20 mouse cellular contexts compared by ENCODE assay signal in genomic region chr17:71306716-71307115, GRCm38 (mm10). TPM values are rescaled to one million over a fixed set of nuclear protein-coding genes. Genes with fewer than 3 reads are reported as not detected.
DNase-seq lines count a peak whose midpoint lies in the region; ATAC-seq lines count a peak whose summit lies in the region.
"Had no signal": no experiment of that assay in that cellular context is flagged by ENCODE, and none has a peak within 500 bp of the region (broad histone marks: within the 10 kb centered on the region; RNA-seq: fewer than 3 reads in every experiment).

No protein-coding gene starts in this region.

- no peaks in the 10 kb centered on the region; the same call in 1 of the 2 replicates for H3K36me3 ChIP-seq in heart, embryonic 12.5 days
- H3K36me3 ChIP-seq in heart, embryonic 16.5 days (ENCODE audit: control insufficient read depth, insufficient read depth), result no peaks in the 10 kb centered on the region
- H3K36me3 ChIP-seq in liver, embryonic 12.5 days, result peaks cover 18% of the 10 kb centered on the region
- H3K36me3 ChIP-seq in liver, embryonic 15.5 days (replicated peaks), result no peaks in the 10 kb centered on the region
- H3K36me3 ChIP-seq: hindbrain, embryonic 12.5 days had no signal

- peaks cover 54% of the 10 kb centered on the region for H3K4me1 ChIP-seq in heart, embryonic 12.5 days (replicated peaks)
- peaks cover 27% of the 10 kb centered on the region for H3K4me1 ChIP-seq in heart, embryonic 16.5 days (ENCODE audit: control insufficient read depth, insufficient read depth, low read length)
- peaks cover 51% of the 10 kb centered on the region for H3K4me1 ChIP-seq in liver, embryonic 12.5 days
- peaks cover 36% of the 10 kb centered on the region for H3K4me1 ChIP-seq in liver, embryonic 15.5 days (replicated peaks)

- no peak overlapping the region for H3K9ac ChIP-seq in heart, embryonic 12.5 days
- H3K9ac ChIP-seq in heart, embryonic 16.5 days (ENCODE audit: low read length), result no peak overlapping the region
- no peak overlapping the region for H3K9ac ChIP-seq in liver, embryonic 12.5 days
- peak overlapping the region; percentile 20; the same call in 1 of the 2 replicates for H3K9ac ChIP-seq in liver, embryonic 15.5 days
- H3K9ac ChIP-seq: forebrain, embryonic 13.5 days; forebrain, postnatal 0 days; hindbrain, embryonic 12.5 days had no signal

- DNase-seq in heart, postnatal 14 days, result no peak
- no peak for DNase-seq in heart, adult 9 months (ENCODE audit: low spot score in 2 of 2)
- DNase-seq: adrenal gland, adult 8-10 months; adrenal gland, postnatal 36 days; cerebellum, adult 2 months; cerebellum, postnatal 10 days; forebrain, postnatal 0 days; gastrocnemius, postnatal 14 days; kidney, adult 8-10 months had no signal

- no peak overlapping the region; the same call in 1 of the 2 replicates for H3K4me2 ChIP-seq in heart, embryonic 12.5 days
- H3K4me2 ChIP-seq in heart, embryonic 16.5 days (ENCODE audit: low read depth, low read length), result no peak overlapping the region; the same call in none of the 2 replicates
- no peak overlapping the region for H3K4me2 ChIP-seq in liver, embryonic 12.5 days
- H3K4me2 ChIP-seq in liver, embryonic 15.5 days, result no peak overlapping the region
- H3K4me2 ChIP-seq: forebrain, embryonic 13.5 days; hindbrain, embryonic 12.5 days had no signal

- H3K9me3 ChIP-seq in heart, embryonic 12.5 days (replicated peaks), result no peaks in the 10 kb centered on the region
- H3K9me3 ChIP-seq in heart, embryonic 16.5 days (replicated peaks; ENCODE audit: control insufficient read depth, low read length), result no peaks in the 10 kb centered on the region
- H3K9me3 ChIP-seq in liver, embryonic 12.5 days (replicated peaks), result no peaks in the 10 kb centered on the region
- no peaks in the 10 kb centered on the region for H3K9me3 ChIP-seq in liver, embryonic 15.5 days (replicated peaks)
- H3K9me3 ChIP-seq: embryonic facial prominence, embryonic 10.5 days; forebrain, embryonic 13.5 days; hindbrain, embryonic 12.5 days had no signal

- no peak for ATAC-seq in heart, embryonic 12.5 days (ENCODE audit: insufficient number of reproducible peaks, low FRiP score)
- ATAC-seq in heart, embryonic 16.5 days (replicated peaks; ENCODE audit: extremely low read depth, insufficient read depth, low FRiP score), result no peak
- no peak for ATAC-seq in liver, embryonic 12.5 days
- ATAC-seq in liver, embryonic 15.5 days (ENCODE audit: insufficient read depth), result no peak
- no peak for ATAC-seq in monocyte, adult 5-6 weeks (replicated peaks; ENCODE audit: insufficient number of reproducible peaks, low FRiP score, low TSS enrichment, poor library complexity, severe bottlenecking)
- ATAC-seq: forebrain, embryonic 13.5 days; forebrain, postnatal 0 days; hindbrain, embryonic 16.5 days; inflammation-experienced regulatory T-cells, adult 6 months; intestine, postnatal 0 days had no signal

- 0 out of 2 replicates have a peak, but pooled peaks cover 7% of the 10 kb centered on the region for H3K27me3 ChIP-seq in heart, embryonic 12.5 days (replicated peaks)
- no peaks in the 10 kb centered on the region for H3K27me3 ChIP-seq in heart, embryonic 16.5 days (ENCODE audit: control insufficient read depth, insufficient read depth, low read length)
- peaks cover 19% of the 10 kb centered on the region; the same call in 1 of the 2 replicates for H3K27me3 ChIP-seq in liver, embryonic 12.5 days (replicated peaks)
- peaks cover 23% of the 10 kb centered on the region for H3K27me3 ChIP-seq in liver, embryonic 15.5 days

- no peak overlapping the region for H3K4me3 ChIP-seq in heart, embryonic 12.5 days
- H3K4me3 ChIP-seq in heart, embryonic 16.5 days (ENCODE audit: low read length), result no peak overlapping the region
- no peak overlapping the region for H3K4me3 ChIP-seq in liver, embryonic 12.5 days
- H3K4me3 ChIP-seq in liver, embryonic 15.5 days (replicated peaks), result no peak overlapping the region
- H3K4me3 ChIP-seq: embryonic facial prominence, embryonic 10.5 days; forebrain, embryonic 13.5 days; hindbrain, embryonic 12.5 days had no signal

- WGBS in heart, embryonic 12.5 days, result 82% methylated on average over 4 of the region's 4 CpGs
- 83% methylated on average over 4 of the region's 4 CpGs for WGBS in heart, embryonic 16.5 days
- 80% methylated on average over 4 of the region's 4 CpGs for WGBS in liver, embryonic 12.5 days (ENCODE audit: insufficient replicate concordance)
- WGBS in liver, embryonic 15.5 days (ENCODE audit: insufficient replicate concordance), result 77% methylated on average over 4 of the region's 4 CpGs

- intact Hi-C loops in heart, postnatal 14 days (cut with DNase I), result no loop called here

- peak overlapping the region; percentile 65 for H3K27ac ChIP-seq in heart, embryonic 12.5 days (ENCODE audit: poor library complexity, severe bottlenecking)
- H3K27ac ChIP-seq in heart, embryonic 16.5 days (ENCODE audit: low read length), result peak overlapping the region; percentile 76
- H3K27ac ChIP-seq in liver, embryonic 12.5 days, result peak overlapping the region; percentile 32
- no peak overlapping the region; the same call in 1 of the 2 replicates for H3K27ac ChIP-seq in liver, embryonic 15.5 days (replicated peaks)
- H3K27ac ChIP-seq: embryonic facial prominence, embryonic 10.5 days; forebrain, embryonic 13.5 days; hindbrain, embryonic 12.5 days had no signal

RNA-seq across cellular contexts. Expression of gene Emilin2, which starts 5.1 kb away (rescaled TPM):
- 97.0 and 99.7 TPM in 2 replicates for polyA plus RNA-seq in heart, embryonic 12.5 days (2016; fragmentation: Nextera tagmentation; extraction: Ambion mirVana)
- total RNA-seq in heart, postnatal 14 days (2021), result 100 to 1,000 TPM; 107 to 118 TPM
- polyA plus RNA-seq in heart, embryonic 16.5 days (2015; fragmentation: Nextera tagmentation; extraction: Ambion mirVana), result 35.5 and 38.7 TPM in 2 replicates
- polyA plus RNA-seq in liver, embryonic 12.5 days (2016; fragmentation: Nextera tagmentation; extraction: Ambion mirVana), result 28.9 and 31.1 TPM in 2 replicates
- polyA plus RNA-seq in liver, embryonic 15.5 days (2015; fragmentation: Nextera tagmentation; extraction: Ambion mirVana), result 23.9 and 29.7 TPM in 2 replicates
- 184 to 329 TPM (median 319 TPM) in 3 replicates for total RNA-seq in monocyte, adult 5-6 weeks (2017)
